16 mouse cellular contexts compared by ENCODE assay signal in the genomic region with DNA sequence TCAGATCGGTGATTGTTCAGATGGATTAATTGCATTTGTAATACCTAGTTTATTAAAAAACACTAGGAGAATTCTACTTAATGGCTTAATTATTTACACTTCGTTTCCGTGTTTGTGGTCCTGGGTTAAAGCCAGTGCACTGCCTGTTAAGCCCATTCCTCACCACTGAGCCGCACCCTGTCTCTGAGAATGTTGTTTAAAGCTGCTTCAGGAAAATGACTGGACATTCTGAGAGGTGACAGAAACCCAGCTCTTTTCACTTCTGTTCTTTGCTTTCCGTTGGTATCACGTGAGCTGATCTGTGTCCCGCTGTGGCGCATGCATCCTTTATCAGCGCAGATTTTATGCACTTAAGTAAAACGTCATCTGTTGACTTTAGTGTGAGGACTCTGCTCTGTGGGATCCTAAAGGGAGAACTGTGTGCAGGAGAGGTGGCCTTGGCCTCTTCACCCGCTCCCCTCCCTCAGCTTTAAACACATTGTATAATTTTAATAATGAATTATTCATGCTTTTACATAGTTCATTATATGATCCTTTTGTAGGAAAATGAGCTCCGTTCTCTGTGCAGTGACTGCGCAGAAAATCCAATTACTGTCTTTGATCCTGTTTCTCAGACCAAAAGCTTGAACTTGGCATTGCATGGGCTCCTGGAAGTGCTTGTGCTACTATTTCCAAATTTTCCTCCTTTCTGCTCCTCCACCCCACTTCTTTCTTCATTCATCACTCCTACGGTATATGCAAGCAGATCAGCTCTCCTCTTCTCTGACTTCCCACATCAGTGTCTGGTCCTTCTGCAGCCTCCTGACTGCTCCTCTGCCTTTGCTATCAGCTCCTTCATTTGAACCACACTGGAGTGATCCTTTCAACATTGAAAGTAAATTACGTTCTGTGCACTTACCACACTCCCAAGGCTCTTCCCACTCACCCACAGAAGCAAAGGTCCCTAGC.
DNase-seq lines count a peak whose midpoint lies in the region; ATAC-seq and TF ChIP-seq lines count a peak whose summit lies in the region.
"Had no signal": no experiment of that assay in that cellular context is flagged by ENCODE, and none has a peak within 500 bp of the region (broad histone marks: within the 10 kb centered on the region; RNA-seq: fewer than 3 reads in every experiment).

No protein-coding gene starts in this region.

- no peaks in the 10 kb centered on the region for H3K4me1 ChIP-seq in midbrain, embryonic 11.5 days (ENCODE audit: control insufficient read depth, insufficient read depth, low read length)
- peaks cover 16% of the 10 kb centered on the region for H3K4me1 ChIP-seq in midbrain, embryonic 10.5 days
- H3K4me1 ChIP-seq in forebrain, embryonic 15.5 days, result peaks cover 11% of the 10 kb centered on the region
- H3K4me1 ChIP-seq in hindbrain, embryonic 15.5 days (replicated peaks), result peaks cover 9% of the 10 kb centered on the region; the same call in 1 of the 2 replicates
- H3K4me1 ChIP-seq in midbrain, postnatal 0 days (ENCODE audit: insufficient read depth, low read length), result no peaks in the 10 kb centered on the region
- H3K4me1 ChIP-seq: embryonic facial prominence, embryonic 12.5 days; limb, embryonic 15.5 days had no signal

- no peak overlapping the region for H3K4me2 ChIP-seq in midbrain, embryonic 11.5 days
- peak overlapping the region; percentile 6 for H3K4me2 ChIP-seq in forebrain, embryonic 15.5 days (replicated peaks)
- H3K4me2 ChIP-seq in hindbrain, embryonic 15.5 days, result peak overlapping the region; percentile 24
- peak overlapping the region; percentile 32 for H3K4me2 ChIP-seq in midbrain, postnatal 0 days (ENCODE audit: low read depth, low read length, poor library complexity, severe bottlenecking)
- H3K4me2 ChIP-seq: embryonic facial prominence, embryonic 12.5 days; limb, embryonic 15.5 days had no signal

- H3K9me3 ChIP-seq in midbrain, embryonic 11.5 days (ENCODE audit: control insufficient read depth, low read length), result no peaks in the 10 kb centered on the region
- no peaks in the 10 kb centered on the region for H3K9me3 ChIP-seq in midbrain, embryonic 10.5 days (replicated peaks)
- H3K9me3 ChIP-seq in forebrain, embryonic 15.5 days, result no peaks in the 10 kb centered on the region
- no peaks in the 10 kb centered on the region for H3K9me3 ChIP-seq in hindbrain, embryonic 15.5 days
- no peaks in the 10 kb centered on the region for H3K9me3 ChIP-seq in midbrain, postnatal 0 days (ENCODE audit: low read length)
- H3K9me3 ChIP-seq: embryonic facial prominence, embryonic 12.5 days; limb, embryonic 15.5 days had no signal

- no peak overlapping the region for H3K9ac ChIP-seq in midbrain, embryonic 11.5 days (ENCODE audit: low read length)
- H3K9ac ChIP-seq in forebrain, embryonic 15.5 days (replicated peaks), result no peak overlapping the region; the same call in 1 of the 2 replicates
- no peak overlapping the region for H3K9ac ChIP-seq in hindbrain, embryonic 15.5 days
- no peak overlapping the region for H3K9ac ChIP-seq in midbrain, postnatal 0 days (replicated peaks; ENCODE audit: low read length, poor library complexity, severe bottlenecking)
- H3K9ac ChIP-seq: embryonic facial prominence, embryonic 12.5 days; limb, embryonic 15.5 days had no signal

- DNase-seq in midbrain, embryonic 11.5 days (ENCODE audit: low spot score, missing footprints), result no peak
- no peak for DNase-seq in midbrain, embryonic 10.5 days (ENCODE audit: low spot score)
- peak; percentile 29 for DNase-seq in midbrain, postnatal 0 days (ENCODE audit: low spot score)
- DNase-seq in urinary bladder, postnatal 36 days (ENCODE audit: low spot score in 2 of 2), result no peak
- no peak for DNase-seq in thymus, postnatal 14 days
- no peak for DNase-seq in adipocyte (ENCODE audit: low spot score)
- DNase-seq: cerebellum, adult 11 months; kidney, adult 2 months; kidney, postnatal 25 days; lung, postnatal 14 days; right cerebral cortex, postnatal 14 days had no signal

- H3K27me3 ChIP-seq in midbrain, embryonic 11.5 days (ENCODE audit: control insufficient read depth, insufficient read depth, low read length), result no peaks in the 10 kb centered on the region
- H3K27me3 ChIP-seq in midbrain, embryonic 10.5 days (ENCODE audit: low read depth, poor library complexity, severe bottlenecking), result no peaks in the 10 kb centered on the region
- no peaks in the 10 kb centered on the region for H3K27me3 ChIP-seq in forebrain, embryonic 15.5 days
- H3K27me3 ChIP-seq in hindbrain, embryonic 15.5 days, result no peaks in the 10 kb centered on the region
- no peaks in the 10 kb centered on the region for H3K27me3 ChIP-seq in midbrain, postnatal 0 days (ENCODE audit: insufficient read depth, low read length)
- H3K27me3 ChIP-seq: embryonic facial prominence, embryonic 12.5 days; limb, embryonic 15.5 days; Patski had no signal

- no peaks in the 10 kb centered on the region for H3K36me3 ChIP-seq in midbrain, embryonic 11.5 days (ENCODE audit: control insufficient read depth, insufficient read depth, low read length)
- H3K36me3 ChIP-seq in midbrain, embryonic 10.5 days, result no peaks in the 10 kb centered on the region
- no peaks in the 10 kb centered on the region for H3K36me3 ChIP-seq in forebrain, embryonic 15.5 days
- H3K36me3 ChIP-seq in hindbrain, embryonic 15.5 days, result no peaks in the 10 kb centered on the region
- no peaks in the 10 kb centered on the region for H3K36me3 ChIP-seq in midbrain, postnatal 0 days (ENCODE audit: insufficient read depth, low read length)
- H3K36me3 ChIP-seq: embryonic facial prominence, embryonic 12.5 days; limb, embryonic 15.5 days had no signal

- TF ChIP-seq CTCF in midbrain, postnatal 0 days (IDR thresholded peaks at IDR 0.05), result no peak

- WGBS in midbrain, embryonic 11.5 days, result 59% methylated on average over 15 of the region's 15 CpGs
- WGBS in midbrain, embryonic 10.5 days, result 77% methylated on average over 15 of the region's 15 CpGs
- 40% methylated on average over 15 of the region's 15 CpGs for WGBS in forebrain, embryonic 15.5 days
- WGBS in hindbrain, embryonic 15.5 days, result 48% methylated on average over 15 of the region's 15 CpGs
- 28% methylated on average over 15 of the region's 15 CpGs for WGBS in midbrain, postnatal 0 days

- ATAC-seq in midbrain, embryonic 11.5 days (ENCODE audit: low FRiP score), result peak; percentile 87
- peak; percentile 68 for ATAC-seq in forebrain, embryonic 15.5 days (replicated peaks)
- peak; percentile 67; the same call in 1 of the 2 replicates for ATAC-seq in hindbrain, embryonic 15.5 days (ENCODE audit: low FRiP score, low read depth)
- ATAC-seq in midbrain, postnatal 0 days (ENCODE audit: low FRiP score), result no peak
- ATAC-seq: Patski had no signal

- no peak overlapping the region for H3K27ac ChIP-seq in midbrain, embryonic 11.5 days (ENCODE audit: low read depth, low read length)
- no peak overlapping the region for H3K27ac ChIP-seq in midbrain, embryonic 10.5 days (replicated peaks)
- H3K27ac ChIP-seq in forebrain, embryonic 15.5 days (replicated peaks), result no peak overlapping the region; the same call in 1 of the 2 replicates
- H3K27ac ChIP-seq in hindbrain, embryonic 15.5 days (replicated peaks), result peak overlapping the region; percentile 34; the same call in 1 of the 2 replicates
- H3K27ac ChIP-seq in midbrain, postnatal 0 days (ENCODE audit: low read depth, low read length), result no peak overlapping the region
- H3K27ac ChIP-seq: embryonic facial prominence, embryonic 12.5 days; limb, embryonic 15.5 days had no signal

- no peak overlapping the region for H3K4me3 ChIP-seq in midbrain, embryonic 11.5 days (ENCODE audit: low read depth, low read length)
- H3K4me3 ChIP-seq in midbrain, embryonic 10.5 days, result no peak overlapping the region
- 0 out of 2 replicates have a peak overlapping the region, but pooled peaks have one; percentile 4 for H3K4me3 ChIP-seq in forebrain, embryonic 15.5 days
- no peak overlapping the region for H3K4me3 ChIP-seq in hindbrain, embryonic 15.5 days
- no peak overlapping the region for H3K4me3 ChIP-seq in midbrain, postnatal 0 days (ENCODE audit: low read depth, low read length)
- H3K4me3 ChIP-seq: embryonic facial prominence, embryonic 12.5 days; limb, embryonic 15.5 days had no signal
